Mouse (Mus musculus): ENCODE results near the gene Rasa3.
A peak's percentile ranks its signal among the peaks of the same experiment; 100 is the strongest.

Gene Rasa3

DNA sequence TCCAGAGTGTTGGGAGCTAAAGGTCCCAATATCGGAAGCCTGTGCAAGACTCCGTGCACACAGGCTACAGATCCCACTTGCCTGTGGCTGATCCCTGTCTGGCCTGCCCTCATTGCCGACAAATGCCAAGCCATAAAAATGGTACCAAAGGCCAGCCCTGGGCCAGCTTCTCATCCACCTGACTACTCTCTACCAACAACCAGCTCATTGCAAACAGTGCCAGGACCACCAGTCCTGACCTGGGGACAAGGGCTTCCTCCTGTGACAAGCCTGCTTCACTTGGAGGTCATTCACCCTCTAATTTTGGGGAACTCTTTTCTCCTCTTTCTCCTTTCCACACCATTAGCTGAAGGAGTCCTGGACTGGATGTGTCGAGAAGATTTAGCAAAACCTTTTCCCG lies 29.8 kb downstream of the Rasa3 start:
- no peak for DNase-seq

DNA sequence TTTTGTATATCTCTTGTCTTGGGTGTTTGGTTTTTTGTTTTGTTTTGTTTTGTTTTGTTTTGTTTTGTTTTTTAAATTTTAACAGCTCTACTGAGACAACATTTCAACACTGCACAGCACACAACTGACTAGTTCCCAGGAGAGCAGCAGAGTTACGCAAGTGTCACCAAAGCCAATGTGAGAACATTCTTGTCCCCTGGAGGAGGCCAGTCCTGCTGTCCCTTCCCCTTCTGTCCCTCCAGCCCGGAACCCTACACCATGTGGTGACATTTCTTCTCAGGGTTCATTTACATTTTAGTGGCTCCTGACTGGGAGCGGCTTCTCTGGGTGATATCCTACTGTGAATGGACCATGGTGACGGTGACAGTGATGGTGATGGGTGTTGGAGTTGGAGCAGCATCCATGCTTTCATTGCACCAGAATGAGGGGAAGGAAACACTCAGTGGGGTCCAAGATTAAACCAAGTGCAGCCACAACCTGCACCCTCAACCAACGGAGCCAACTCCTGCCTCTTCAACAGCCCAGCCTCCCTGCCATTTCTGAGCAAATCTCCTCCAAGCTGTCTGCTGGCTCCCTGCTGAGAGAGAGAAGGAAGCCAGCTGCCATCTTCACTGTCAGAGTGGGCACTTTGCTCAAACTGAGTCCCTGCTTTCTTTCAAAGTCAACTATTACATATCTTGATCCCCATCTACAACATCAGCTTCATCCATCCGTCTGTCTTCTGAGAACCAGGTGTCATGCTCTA lies 32.3 kb downstream of the Rasa3 start:
- peak; percentile 74 for DNase-seq

DNA sequence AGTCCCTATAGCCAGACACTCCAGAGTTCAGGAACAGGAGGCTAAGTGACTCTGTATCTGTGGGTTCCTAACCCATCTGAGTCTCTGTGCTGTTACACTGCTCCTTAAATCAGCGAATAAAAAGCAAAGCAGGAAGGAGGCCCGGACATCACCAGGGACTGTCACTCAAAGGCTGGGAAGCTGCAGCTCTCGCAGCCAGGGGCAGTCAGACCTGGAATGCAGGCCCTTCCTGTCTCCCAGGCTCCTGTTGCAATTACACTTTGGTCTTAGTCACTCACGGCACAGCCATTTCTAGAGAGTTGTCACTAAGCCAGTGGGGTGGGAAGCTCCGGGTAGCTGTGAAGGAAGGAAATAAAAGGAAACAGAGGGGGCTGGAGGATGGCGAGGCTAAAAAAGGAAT lies 33.2 kb downstream of the Rasa3 start:
- peak; percentile 62 for DNase-seq

DNA sequence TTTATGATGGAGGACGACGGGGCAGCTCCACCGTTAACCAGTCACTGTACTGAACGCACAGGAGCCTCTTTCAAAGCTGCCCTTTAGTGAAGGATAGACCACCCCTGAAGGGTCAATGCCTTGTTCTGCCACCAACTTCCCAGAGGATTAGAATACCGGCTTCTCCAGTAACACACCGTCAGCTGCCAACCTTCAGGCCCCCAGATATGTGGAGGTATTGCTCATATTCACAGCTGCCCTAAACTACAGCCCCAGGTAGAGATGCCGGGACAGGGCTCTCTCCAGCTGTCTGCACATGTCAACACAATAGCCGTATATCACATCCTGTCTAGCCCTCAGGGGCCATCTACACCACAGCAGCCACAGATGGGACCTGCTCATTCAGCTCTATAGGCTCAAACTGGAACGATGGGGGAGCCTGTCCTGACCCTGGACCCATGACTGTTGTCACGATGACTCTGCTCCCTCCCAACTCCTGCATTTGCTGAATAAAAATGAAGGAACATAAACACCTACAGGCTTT lies 34.7 kb downstream of the Rasa3 start:
- DNase-seq = no peak

DNA sequence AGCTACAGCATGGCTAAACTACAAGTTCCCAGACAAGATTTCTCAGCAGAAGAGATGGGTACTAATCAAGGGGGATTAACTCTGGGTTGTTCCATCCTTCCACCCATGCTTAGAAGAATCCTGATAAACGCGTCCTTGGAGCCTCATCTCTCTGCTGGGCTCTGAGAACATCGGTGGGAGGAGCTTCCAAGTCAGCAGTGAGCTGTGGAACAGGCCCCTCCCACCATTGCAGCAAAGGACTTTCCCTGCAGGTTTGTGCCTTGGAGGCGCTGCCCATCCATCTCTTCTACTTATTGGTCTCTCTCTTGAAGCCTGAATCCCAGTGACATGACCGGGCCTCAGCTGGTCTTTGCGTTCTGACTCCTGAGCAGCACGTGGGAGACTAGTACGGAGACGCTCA lies 36.2 kb downstream of the Rasa3 start:
- peak; percentile 42 for DNase-seq

DNA sequence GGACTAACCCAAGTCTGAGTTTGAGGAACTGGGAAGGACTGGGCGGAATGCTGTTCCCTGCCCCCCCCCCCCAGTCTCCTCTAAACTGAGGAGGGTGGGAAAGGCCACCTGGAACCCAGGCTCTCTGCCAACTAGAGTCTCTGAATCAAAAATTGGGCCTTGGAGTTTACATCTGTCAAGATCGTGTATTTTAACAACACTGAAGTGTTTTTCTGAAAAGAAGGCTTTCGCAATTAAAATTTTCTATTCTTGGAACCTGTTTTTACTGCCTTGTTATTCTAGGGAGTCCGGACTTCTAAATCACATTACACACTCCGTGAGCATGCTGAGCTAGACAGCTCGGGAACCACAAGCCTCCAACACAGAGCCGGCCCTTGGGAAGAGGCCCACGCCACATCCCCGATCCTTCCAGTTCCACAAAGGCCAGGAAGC lies 36.9 kb downstream of the Rasa3 start:
- peak; percentile 74 for DNase-seq

DNA sequence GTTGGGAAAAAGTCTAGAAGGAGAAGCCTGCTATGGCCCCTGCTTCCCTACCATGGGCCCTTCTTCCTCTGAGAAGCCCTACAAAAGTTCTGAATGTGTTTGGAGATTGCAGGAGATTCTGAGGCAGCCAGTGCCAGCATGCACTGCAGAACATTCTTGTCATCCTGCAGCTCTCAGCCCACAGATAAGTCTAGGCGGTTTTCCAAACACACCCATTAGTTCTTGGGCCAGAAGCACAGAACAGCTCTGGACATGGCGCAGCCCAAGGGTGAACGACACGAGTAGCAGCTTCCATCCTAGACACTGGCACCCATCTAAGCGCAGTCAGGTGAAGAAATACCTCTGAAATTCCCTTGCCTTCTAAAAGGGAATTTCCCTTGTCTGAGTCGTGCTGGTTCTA lies 44.3 kb downstream of the Rasa3 start:
- DNase-seq = peak; percentile 41

DNA sequence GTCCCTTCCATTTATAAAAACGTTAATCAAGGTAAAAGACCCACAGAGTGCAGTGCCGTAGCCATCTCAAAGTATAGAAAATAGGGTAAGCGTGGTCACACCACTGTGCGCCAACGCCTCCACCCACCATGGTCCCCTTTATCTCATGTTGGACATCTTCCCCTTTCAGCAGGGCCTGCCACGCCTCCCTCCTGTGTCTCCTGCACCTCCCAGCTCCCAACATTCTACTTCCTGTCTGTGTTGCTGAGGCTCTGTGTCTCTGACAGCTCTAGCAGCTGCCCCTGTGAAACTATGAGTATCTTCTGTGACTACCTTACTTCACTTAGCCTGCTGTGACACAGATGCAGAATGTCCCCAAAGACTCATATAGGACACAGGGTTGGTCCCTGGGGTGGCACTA lies 45.1 kb downstream of the Rasa3 start:
- peak; percentile 42 for DNase-seq

DNA sequence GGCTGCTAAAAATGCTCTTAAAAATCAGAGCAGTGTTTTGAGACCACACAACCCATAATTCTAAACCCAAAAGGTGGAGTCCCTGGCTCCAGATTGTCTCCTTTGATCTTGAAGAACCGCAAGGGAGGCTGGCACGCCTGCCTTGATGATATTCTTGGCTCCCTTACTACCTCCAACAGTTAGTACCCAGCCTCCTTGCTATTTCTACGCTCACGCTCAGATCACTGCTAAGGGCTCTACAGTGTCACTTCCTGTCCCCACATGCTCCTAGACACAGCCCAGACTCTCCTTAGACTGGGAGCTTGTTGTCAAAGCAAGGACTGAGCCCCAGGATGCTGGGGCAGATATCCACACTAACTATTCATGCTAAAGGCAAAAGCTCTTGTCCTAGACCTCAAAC lies 46.6 kb downstream of the Rasa3 start:
- no peak for DNase-seq

DNA sequence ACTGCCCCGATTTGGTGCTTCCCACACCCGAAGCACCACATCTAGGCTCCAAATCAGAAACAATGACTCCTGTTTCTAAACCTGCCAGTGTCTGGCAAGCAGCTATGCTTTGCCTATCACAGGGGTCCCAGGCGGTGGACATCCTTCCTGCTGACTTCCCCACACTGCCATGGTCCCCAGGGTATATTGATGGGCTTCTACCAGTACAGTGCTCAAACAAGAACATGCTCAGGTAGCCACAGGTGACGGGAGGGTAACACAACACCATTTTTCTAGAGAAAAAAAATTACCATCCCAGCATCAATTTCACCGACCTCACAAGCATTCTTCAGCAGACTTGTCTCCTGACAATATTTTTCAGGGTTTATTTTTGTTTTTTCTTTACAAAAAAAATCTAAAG lies 47.2 kb downstream of the Rasa3 start:
- no peak for DNase-seq

DNA sequence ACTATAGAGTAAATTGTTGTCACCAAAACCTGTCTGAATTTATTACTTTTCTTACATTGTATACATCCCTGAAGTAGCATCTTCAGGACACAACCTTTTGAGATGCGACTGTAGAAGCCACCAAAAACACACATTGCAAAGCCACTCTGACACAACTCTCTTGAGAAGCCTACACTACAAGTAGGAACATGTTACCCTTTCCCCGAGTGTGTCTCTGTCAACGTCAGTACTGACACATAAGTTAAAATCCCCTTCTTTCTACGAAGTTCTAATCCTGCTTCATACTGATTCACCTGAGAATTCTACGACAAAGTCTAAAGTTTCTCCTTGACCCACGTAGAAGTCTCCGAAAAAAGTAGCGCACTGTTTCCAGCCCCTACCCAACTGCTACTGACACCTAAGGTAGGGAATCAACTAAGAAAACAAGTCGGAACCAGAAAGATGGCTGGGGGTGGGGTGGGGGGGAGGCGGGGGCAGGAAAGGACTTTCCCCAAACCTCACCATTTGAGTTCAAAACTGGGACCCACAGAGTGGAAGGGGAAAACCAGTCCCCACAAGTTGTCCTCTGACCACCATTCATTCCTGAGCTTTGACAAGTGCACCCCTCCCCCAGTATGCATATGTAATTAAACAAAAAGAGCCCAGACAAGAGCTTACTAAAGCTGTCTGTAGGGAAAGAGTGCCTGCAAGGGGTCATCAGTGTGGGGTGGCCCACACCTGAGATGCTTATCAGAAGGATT lies 47.9 kb downstream of the Rasa3 start:
- no peak for DNase-seq

DNA sequence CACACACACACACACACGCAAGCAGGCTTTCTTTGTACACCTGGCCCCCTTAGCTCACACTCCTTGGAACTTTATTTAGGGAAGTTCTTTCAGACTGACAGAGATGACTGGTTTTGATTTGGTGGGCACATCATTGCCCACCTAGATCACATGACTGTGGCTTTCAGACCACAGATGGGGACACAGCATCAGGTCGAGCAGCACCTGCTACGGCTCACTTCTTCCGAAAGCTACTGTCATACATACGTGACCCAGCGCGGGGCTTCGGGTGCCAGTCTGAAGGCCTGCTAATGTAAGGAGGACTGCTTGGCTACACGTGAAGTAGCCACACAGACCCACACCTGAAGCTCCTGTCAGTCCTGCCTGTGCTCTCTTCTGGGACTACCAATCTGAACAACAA lies 49.3 kb downstream of the Rasa3 start:
- no peak for DNase-seq

DNA sequence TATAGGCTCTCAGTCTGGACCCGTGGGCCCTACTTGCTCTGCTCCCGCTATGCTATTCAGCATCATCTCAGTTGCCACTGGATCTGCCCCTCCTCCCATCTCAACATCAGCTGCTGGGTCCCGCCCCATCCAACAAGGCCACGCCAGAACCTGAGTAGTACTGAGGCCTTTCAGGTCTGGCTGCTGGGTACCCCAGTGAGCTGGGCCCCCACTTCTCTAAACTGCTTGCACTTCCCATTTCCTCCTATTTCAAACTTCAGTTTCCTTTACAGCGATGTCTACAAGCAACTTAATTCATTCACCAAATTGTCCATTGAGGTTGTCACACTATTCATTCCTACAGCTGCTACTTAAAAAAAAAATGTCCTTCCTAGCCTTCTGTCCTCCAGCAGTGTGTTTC lies 49.8 kb downstream of the Rasa3 start:
- no peak for DNase-seq

DNA sequence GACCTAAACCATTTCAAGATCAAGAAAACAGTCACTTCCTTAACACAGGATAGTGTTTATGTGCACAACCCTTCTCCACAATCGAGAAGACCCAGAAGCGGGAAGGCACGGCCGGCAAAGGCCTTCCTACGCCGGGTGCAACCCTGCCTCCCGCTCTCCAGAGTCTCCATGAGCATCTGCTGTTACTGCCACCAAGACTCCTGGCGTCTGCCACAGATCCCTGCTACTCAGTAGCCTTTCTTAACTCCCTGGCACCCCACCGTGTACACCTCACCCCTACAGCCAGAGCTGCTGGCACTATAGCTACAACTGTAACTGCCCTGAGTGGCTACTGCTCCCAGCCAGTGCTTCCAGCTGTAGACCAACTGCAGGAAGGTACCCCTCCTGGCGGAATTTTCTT lies 51.3 kb downstream of the Rasa3 start:
- DNase-seq = no peak

DNA sequence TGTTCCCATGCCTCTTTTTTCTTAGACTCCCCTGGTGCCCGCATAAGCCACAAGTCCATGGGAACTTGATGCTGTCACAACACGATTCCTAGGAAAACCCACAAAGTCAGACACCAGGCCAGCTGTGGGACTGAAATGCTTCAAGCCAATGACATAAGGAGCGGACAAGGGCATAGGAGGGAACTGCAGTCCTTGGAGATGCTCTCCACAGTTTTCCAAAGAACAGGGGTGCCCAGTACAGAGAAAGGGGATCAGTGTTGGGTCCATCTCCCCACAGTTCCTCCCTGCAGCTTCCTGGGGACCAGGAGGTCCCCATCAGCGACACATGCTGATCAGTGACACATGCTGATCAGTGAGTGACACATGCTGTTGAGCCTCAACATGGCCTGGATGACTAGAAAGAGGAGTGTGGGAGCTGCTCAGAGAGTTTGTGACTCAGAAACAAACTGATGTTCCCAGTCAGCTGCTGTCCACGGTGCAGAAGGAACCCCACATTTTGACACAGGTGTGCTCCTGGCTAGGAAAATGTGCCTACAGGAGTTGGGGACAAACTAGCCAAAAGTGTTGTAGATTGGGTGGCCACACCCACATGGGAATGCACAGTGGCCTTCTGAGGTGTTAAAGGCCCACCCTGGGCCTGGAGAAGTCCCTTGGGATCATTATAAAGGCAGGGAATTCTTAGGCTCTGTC lies 52.0 kb downstream of the Rasa3 start:
- DNase-seq = peak; percentile 46

DNA sequence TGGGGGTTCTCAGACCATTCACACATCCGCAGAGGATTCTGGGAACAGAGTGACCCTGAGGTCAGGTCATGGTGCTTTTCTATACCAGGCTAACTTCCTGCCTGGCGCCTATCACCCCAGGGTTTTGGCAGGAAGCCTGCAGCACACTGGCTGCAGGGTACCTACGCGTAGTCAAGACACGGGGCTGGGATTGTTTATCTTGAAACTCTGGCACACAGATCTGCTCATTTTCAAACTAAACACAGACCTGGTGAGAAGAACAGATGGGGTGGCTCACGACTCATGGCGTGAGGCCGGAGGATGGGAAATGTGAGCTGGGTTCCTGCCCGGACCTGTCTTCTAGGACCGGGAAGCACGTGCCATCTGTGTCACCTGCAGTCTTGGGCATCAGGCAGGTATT lies 52.5 kb downstream of the Rasa3 start:
- DNase-seq = peak; percentile 83

DNA sequence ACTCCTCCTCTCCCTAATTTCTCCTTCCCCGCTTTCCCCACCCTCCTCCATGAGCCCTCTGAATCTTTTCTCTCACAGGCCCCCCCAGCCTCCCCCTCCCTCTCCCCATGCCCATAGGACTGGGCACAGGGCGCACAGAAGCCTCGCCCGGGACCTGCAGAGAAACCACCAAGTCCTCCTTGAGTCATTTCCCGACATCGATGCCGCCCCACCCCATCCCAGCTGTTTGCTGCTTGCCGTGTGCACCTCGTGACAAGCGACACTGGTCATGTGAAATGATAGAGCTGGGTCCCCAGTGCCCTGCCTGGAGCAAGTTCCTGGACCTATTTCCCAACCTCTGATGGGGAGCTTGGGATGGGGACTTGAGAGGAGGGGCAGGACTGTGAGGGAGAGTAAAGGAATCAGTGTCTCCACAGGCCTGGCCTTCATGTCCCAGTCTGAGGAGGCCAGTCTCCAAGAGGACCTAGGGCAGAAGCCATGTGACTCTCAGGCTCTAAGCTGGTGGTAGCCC lies 53.4 kb downstream of the Rasa3 start:
- DNase-seq = peak; percentile 78

DNA sequence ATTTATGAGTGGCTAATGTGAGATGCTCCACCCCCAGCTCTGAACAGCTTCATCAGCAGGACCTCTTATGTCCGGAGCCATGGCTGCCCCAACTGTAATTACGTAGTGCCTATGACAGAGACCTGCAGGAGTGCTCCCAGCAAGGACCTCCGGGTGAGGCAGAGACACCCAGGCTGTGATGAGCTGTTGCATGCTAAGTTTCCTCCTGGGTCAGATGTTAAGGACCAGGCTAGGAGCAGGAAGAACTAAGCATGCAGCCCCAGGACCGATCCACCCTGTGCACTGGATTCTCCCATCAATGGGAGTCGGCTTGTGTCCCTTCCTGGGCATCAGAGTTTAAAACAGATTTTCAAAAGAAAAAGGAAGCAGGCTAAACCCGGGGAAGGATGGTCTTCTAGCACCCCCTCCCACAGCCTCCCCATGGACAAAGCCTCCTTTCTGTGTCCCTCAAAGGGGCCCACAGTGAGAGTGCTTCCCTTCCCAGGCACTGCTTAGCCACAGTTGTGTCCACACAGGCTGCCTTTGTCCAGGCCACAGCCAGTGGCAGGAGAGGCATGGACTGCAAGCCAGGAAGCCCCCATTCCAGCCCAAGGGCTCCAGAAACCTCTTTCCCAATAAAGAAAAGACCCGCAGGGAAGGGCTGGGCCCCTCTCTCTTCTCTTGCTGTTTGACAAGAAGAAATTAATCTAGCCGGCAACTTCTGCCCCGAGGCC lies 54.2 kb downstream of the Rasa3 start:
- no peak for DNase-seq

DNA sequence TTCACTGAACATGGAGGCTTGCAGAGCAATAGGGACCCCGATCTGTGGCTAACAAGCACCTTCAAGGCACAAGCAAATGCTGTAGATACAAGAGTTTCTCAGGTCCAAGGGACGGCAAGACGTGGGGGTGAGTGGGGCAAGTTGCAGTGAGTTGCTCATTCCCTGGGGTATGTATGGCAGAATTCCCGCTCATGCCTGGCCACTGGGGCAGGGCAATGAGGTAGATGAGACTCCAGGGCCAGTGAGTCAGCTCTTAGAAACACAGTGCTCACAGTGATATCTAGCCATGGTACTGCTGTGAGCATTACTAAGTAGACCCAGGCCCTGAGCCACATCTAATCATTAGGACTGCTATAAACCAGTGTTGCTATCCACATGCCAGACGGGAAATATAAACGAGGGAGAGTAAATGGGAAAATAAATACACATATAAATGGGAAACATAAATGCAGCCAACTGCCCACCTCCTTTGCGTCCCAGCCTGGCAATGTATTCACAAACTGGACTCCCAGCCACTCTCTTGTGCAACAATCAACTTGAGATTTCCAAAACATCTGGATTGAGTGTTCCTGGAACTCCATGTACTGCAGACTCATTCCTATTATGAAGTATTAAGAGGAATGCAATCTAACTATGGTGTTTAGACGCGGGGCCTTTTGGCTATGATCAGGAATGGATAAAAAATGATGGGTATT lies 57.0 kb downstream of the Rasa3 start:
- peak; percentile 66 for DNase-seq

DNA sequence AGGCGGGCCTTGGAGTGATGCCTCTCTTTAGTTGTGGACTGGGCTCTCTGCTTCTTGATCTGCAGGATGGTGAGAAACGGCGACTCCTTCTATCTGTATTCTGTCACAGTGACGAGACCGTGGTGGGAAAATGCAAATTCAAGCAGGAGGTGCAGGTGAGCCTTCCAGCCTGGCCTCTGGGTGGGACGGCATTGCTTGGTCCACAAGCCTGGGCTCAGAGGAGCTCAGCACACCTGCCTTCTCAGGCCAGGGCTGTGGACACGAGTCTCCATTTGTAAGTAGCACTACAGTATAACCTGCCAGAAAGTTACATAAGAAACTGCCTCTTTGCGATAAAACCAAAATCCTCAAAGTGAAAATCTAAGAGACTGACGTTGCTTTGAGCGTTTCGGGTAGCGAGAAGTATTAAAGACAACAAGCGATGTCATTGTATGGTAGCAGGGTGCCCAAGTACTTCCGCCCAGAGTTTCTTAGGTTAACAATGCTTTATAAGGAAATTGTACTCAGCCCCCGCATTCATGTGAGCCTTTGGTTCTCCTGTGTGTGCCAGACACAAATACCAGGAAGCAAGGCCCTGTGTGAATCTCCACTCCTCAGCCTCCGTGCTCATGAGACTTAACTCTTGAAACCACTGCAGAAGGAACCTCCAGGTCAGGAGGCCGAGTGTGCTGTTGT lies 60.4 kb downstream of the Rasa3 start:
- DNase-seq = peak; percentile 42

DNA sequence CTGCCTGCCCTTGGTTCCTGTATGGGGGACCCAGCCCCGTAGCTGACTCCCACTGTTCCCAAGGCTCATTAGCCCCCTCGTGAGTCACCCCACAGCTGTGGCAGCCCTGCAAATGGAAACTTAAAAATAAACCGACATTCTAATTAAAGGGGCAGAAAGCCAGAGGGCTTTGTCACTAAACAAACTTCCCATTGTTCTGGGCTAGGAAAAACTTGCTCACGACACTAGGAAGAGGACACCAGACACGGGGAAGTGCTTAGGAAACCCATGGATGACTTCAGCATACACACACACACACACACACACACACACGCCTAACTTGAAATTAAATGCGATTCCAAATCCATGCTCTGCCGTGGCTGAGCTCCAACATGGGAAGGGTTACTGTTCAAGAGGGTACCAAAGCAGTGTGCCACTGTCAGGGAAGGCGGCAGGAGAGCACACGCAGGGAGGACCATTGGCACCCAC lies 62.4 kb downstream of the Rasa3 start:
- peak; percentile 78 for DNase-seq
